In genomic region chr14:50061179-50061578, GRCm38 (mm10) we compare ENCODE assay signal across 9 mouse cellular contexts. TPM values are rescaled to one million over a fixed set of nuclear protein-coding genes. Genes with fewer than 3 reads are reported as not detected.
A peak's percentile ranks its signal among the peaks of the same experiment; 100 is the strongest.
DNase-seq lines count a peak whose midpoint lies in the region; ATAC-seq lines count a peak whose summit lies in the region.
"Had no signal": no experiment of that assay in that cellular context is flagged by ENCODE, and none has a peak within 500 bp of the region (broad histone marks: within the 10 kb centered on the region; RNA-seq: fewer than 3 reads in every experiment).

No protein-coding gene starts in this region.

- peak overlapping the region; percentile 92 for H3K4me2 ChIP-seq in lung, embryonic 16.5 days (ENCODE audit: low read depth, low read length)
- H3K4me2 ChIP-seq in embryonic facial prominence, embryonic 14.5 days (ENCODE audit: low read depth, low read length): peak overlapping the region; percentile 75
- peak overlapping the region; percentile 67 for H3K4me2 ChIP-seq in limb, embryonic 11.5 days (ENCODE audit: low read depth, severe bottlenecking)
- peak overlapping the region; percentile 68 for H3K4me2 ChIP-seq in neural tube, embryonic 14.5 days (ENCODE audit: low read depth, low read length)

- no peaks in the 10 kb centered on the region for H3K36me3 ChIP-seq in lung, embryonic 16.5 days (ENCODE audit: control insufficient read depth, insufficient read depth, low read length)
- no peaks in the 10 kb centered on the region for H3K36me3 ChIP-seq in embryonic facial prominence, embryonic 14.5 days (ENCODE audit: control insufficient read depth, insufficient read depth, low read length)
- H3K36me3 ChIP-seq in limb, embryonic 11.5 days (ENCODE audit: control insufficient read depth, insufficient read depth, low read length): no peaks in the 10 kb centered on the region
- no peaks in the 10 kb centered on the region for H3K36me3 ChIP-seq in neural tube, embryonic 14.5 days (ENCODE audit: control insufficient read depth, insufficient read depth, low read length)

- H3K9ac ChIP-seq in lung, embryonic 16.5 days (ENCODE audit: low read length): peak overlapping the region; percentile 72
- peak overlapping the region; percentile 71 for H3K9ac ChIP-seq in embryonic facial prominence, embryonic 14.5 days (ENCODE audit: low read depth, low read length)
- peak overlapping the region; percentile 81 for H3K9ac ChIP-seq in limb, embryonic 11.5 days (ENCODE audit: low read length)
- 0 out of 2 replicates have a peak overlapping the region, but pooled peaks have one; percentile 62 for H3K9ac ChIP-seq in neural tube, embryonic 14.5 days (replicated peaks; ENCODE audit: low read depth, low read length)

- DNase-seq in lung, postnatal 4 days: no peak
- peak; percentile 15 for DNase-seq in embryonic facial prominence, embryonic 14.5 days (ENCODE audit: low spot score)
- peak; percentile 71 for DNase-seq in limb, embryonic 11.5 days (ENCODE audit: low spot score)
- DNase-seq in urinary bladder, postnatal 36 days (ENCODE audit: low spot score in 2 of 2): no peak
- DNase-seq in spleen, adult 12 weeks (ENCODE audit: low spot score): no peak

- no peaks in the 10 kb centered on the region for H3K27me3 ChIP-seq in lung, embryonic 16.5 days (ENCODE audit: control insufficient read depth, insufficient read depth, low read depth, low read length)
- H3K27me3 ChIP-seq in embryonic facial prominence, embryonic 14.5 days (replicated peaks; ENCODE audit: control insufficient read depth, insufficient read depth, low read length): no peaks in the 10 kb centered on the region
- no peaks in the 10 kb centered on the region for H3K27me3 ChIP-seq in limb, embryonic 11.5 days (ENCODE audit: control insufficient read depth, insufficient read depth, low read length)
- H3K27me3 ChIP-seq in neural tube, embryonic 14.5 days (ENCODE audit: control insufficient read depth, insufficient read depth, low read length): no peaks in the 10 kb centered on the region

- H3K27ac ChIP-seq in lung, embryonic 16.5 days (ENCODE audit: low read length): no peak overlapping the region
- peak overlapping the region; percentile 91; the same call in 1 of the 2 replicates for H3K27ac ChIP-seq in embryonic facial prominence, embryonic 14.5 days (replicated peaks; ENCODE audit: low read depth, low read length)
- peak overlapping the region; percentile 93; the same call in 1 of the 2 replicates for H3K27ac ChIP-seq in limb, embryonic 11.5 days (replicated peaks; ENCODE audit: low read depth, low read length)
- H3K27ac ChIP-seq in neural tube, embryonic 14.5 days (ENCODE audit: low read depth, low read length): no peak overlapping the region

- 13% methylated on average over 11 of the region's 11 CpGs for WGBS in lung, embryonic 16.5 days
- WGBS in embryonic facial prominence, embryonic 14.5 days: 10% methylated on average over 11 of the region's 11 CpGs
- WGBS in limb, embryonic 11.5 days: 15% methylated on average over 11 of the region's 11 CpGs
- WGBS in neural tube, embryonic 14.5 days: 23% methylated on average over 11 of the region's 11 CpGs

- no peaks in the 10 kb centered on the region for H3K9me3 ChIP-seq in lung, embryonic 16.5 days (ENCODE audit: control insufficient read depth, low read length)
- H3K9me3 ChIP-seq in embryonic facial prominence, embryonic 14.5 days (ENCODE audit: control insufficient read depth, low read length): no peaks in the 10 kb centered on the region
- H3K9me3 ChIP-seq in limb, embryonic 11.5 days (ENCODE audit: control insufficient read depth, low read length): no peaks in the 10 kb centered on the region
- no peaks in the 10 kb centered on the region for H3K9me3 ChIP-seq in neural tube, embryonic 14.5 days (ENCODE audit: control insufficient read depth, low read length)

- no peaks in the 10 kb centered on the region; the same call in 1 of the 2 replicates for H3K4me1 ChIP-seq in lung, embryonic 16.5 days (replicated peaks; ENCODE audit: control insufficient read depth, insufficient read depth, low read length)
- no peaks in the 10 kb centered on the region for H3K4me1 ChIP-seq in embryonic facial prominence, embryonic 14.5 days (ENCODE audit: control insufficient read depth, insufficient read depth, low read length)
- H3K4me1 ChIP-seq in limb, embryonic 11.5 days (ENCODE audit: control insufficient read depth, insufficient read depth, low read length): no peaks in the 10 kb centered on the region
- no peaks in the 10 kb centered on the region for H3K4me1 ChIP-seq in neural tube, embryonic 14.5 days (ENCODE audit: control insufficient read depth, insufficient read depth, low read length)

- H3K4me3 ChIP-seq in lung, embryonic 16.5 days (ENCODE audit: low read length): peak overlapping the region; percentile 77
- peak overlapping the region; percentile 74 for H3K4me3 ChIP-seq in embryonic facial prominence, embryonic 14.5 days (ENCODE audit: low read depth, low read length)
- H3K4me3 ChIP-seq in limb, embryonic 11.5 days (ENCODE audit: low read depth, low read length): peak overlapping the region; percentile 59
- H3K4me3 ChIP-seq in neural tube, embryonic 14.5 days (ENCODE audit: low read depth, low read length): peak overlapping the region; percentile 78

- no peak for ATAC-seq in lung, embryonic 16.5 days (ENCODE audit: low read depth)
- ATAC-seq in embryonic facial prominence, embryonic 14.5 days (ENCODE audit: low read depth): no peak
- no peak for ATAC-seq in limb, embryonic 11.5 days (ENCODE audit: insufficient number of reproducible peaks, low FRiP score, low TSS enrichment, low read depth)
- no peak for ATAC-seq in neural tube, embryonic 14.5 days (ENCODE audit: low read depth)
- no peak for ATAC-seq in monocyte, adult 5-6 weeks (replicated peaks; ENCODE audit: insufficient number of reproducible peaks, low FRiP score, low TSS enrichment, poor library complexity, severe bottlenecking)

RNA-seq across cellular contexts. Expression of gene Olfr725, which starts 21.0 kb away (rescaled TPM):
- not detected in 2 replicates for polyA plus RNA-seq in lung, embryonic 16.5 days (2015; fragmentation: Nextera tagmentation; extraction: Ambion mirVana)
- not detected in 2 replicates for polyA plus RNA-seq in embryonic facial prominence, embryonic 14.5 days (2014; fragmentation: Nextera tagmentation; extraction: Ambion mirVana)
- polyA plus RNA-seq in limb, embryonic 11.5 days (2014; fragmentation: Nextera tagmentation; extraction: Ambion mirVana): 0.23 TPM in 1 of 2 replicates, not detected in the other
- polyA plus RNA-seq in neural tube, embryonic 14.5 days (2014; fragmentation: Nextera tagmentation; extraction: Ambion mirVana): not detected in 2 replicates
- total RNA-seq in monocyte, adult 5-6 weeks (2017): not detected in 3 replicates
- polyA plus RNA-seq: cerebellum, adult 2 months had no signal

RNA-seq across cellular contexts. Expression of gene Olfr726, which starts 29.6 kb away (rescaled TPM):
- not detected in 2 replicates for polyA plus RNA-seq in lung, embryonic 16.5 days (2015; fragmentation: Nextera tagmentation; extraction: Ambion mirVana)
- not detected in 2 replicates for polyA plus RNA-seq in embryonic facial prominence, embryonic 14.5 days (2014; fragmentation: Nextera tagmentation; extraction: Ambion mirVana)
- not detected in 2 replicates for polyA plus RNA-seq in limb, embryonic 11.5 days (2014; fragmentation: Nextera tagmentation; extraction: Ambion mirVana)
- not detected in 2 replicates for polyA plus RNA-seq in neural tube, embryonic 14.5 days (2014; fragmentation: Nextera tagmentation; extraction: Ambion mirVana)
- not detected in 3 replicates for total RNA-seq in monocyte, adult 5-6 weeks (2017)
- polyA plus RNA-seq: cerebellum, adult 2 months had no signal

Comparison
In these comparisons a context has a peak if more than half of its experiments do, and no peak if none do; other contexts are left out.
1. H3K27ac ChIP-seq: peak in embryonic facial prominence, embryonic 14.5 days (single experiment) and limb, embryonic 11.5 days (single experiment); none in lung, embryonic 16.5 days (single experiment) and neural tube, embryonic 14.5 days (single experiment).
2. DNase-seq: peak in embryonic facial prominence, embryonic 14.5 days (single experiment) and limb, embryonic 11.5 days (single experiment); none in lung, postnatal 4 days (0 of 2), urinary bladder, postnatal 36 days (0 of 2) and spleen, adult 12 weeks (single experiment).
3. Peak in every context shown above with its lines, with median percentiles within 50 percentile points of each other: H3K4me2 ChIP-seq, H3K4me3 ChIP-seq and H3K9ac ChIP-seq.